Mouse (Mus musculus) embryo, embryonic 11.5 days (tissue): Measurements from ENCODE around the gene Tlk2.

ENCODE experiments used
- DNase-seq: peaks from one replicate; pipeline ENCODE4 v3.0.0-alpha.2; 2012; ENCODE audit warnings: low read depth, low spot score

Gene Tlk2

DNA sequence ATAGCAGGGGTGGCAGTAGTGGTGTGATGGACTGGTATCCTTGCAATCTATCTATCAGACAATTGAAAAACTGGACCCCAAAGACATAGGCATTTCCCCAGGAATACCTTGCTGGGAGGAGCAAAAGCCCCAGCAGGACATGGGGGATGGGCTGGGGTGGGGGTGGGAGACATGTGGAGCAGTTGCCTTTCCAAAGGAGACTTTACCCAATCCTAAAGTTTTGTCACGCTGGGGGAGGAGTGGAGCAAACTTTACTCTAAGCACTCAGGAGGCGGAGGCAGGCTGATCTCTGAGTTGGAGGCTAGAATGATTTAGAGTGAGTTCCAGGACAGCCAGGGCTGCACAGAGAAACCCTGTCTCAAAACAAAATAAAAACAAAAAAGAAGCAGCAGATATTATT, 17.2 kb upstream of the Tlk2 start:
- no peak for DNase-seq

DNA sequence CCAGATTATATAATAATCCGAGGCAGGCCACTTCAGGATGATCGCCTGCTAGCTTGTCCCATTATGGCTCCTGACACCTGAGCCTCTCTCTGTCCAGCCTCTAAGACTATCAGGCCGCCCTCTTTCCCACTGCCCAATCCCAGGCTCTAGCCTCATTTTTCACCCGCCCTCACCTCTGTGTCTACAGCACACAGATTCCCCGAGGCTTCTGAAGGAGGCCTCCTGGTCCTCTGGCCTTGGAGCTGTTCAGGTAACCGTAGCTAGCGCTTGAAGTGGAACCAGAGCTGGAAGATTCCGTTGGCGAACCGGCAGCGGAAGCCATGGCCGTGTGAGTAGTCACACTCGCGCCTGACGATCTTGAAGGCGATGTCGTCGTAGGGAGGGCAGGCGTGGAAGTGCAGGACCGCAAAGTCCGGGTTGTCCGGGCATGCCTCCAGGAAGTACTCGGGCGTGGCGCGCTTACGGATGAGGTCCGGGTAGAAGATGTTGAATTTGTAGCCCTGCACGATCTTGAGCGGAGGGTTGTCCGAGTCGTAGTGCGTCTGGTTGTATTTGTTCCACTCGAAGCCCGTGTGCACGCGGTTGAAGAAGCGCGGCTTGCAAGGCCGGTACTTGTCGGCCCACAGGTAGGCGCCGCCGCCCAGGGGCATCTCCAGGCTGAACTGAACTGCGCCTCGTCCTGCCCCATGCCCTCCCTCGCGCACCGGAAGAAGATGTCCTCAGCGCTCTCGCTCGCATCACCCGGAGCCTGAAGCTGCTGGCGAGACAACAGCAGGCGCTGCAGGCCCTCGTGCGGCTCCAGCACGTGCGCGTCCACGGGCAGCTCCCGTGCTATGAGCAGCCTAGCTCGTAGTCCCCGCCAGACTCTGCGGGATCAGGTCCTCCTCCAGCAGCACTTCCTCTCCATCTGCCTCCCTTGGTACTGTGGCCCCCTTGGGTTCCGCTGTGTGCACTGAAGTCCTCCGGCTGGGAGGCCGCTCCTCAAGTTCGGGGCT, 13.8 kb upstream of the Tlk2 start:
- DNase-seq: no peak

DNA sequence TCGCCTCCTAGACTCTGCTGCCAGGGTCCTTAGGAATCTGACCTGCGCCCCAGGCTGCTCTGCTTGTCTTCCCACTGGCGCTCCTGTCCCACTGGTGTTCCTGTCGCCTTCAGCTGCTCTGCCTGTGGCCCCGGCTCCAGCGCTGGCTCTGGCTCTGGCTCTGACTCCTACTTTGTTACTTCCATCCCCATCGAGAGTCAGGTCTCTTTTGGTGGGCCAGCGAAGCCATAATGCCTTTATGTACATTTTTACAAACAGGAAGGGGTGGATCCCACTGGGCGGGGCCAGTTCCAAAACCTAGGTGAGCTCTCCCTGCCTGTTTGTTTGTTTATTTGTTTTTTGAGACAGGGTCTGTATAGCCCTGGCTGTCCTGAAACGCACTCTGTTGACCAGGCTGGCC, 11.8 kb upstream of the Tlk2 start:
- DNase-seq: no peak

DNA sequence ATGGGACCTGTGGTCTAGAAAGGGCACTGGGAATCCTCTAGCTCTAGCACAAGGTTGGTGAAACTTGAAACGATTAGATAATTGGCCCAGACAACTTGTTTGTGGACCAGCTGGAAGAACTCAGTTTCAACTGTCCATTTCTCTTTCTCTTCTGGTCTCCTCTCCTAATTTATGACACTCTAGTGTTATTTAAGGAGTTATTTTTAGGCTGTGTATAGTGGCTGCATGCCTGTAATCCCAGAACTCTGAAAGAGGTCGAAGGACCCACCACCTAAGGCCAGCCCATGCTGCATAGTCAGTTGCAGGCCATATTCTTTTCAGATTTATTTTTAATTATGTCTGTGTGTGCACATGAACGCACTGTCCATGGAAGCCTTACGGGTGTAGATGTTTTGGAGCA, 916 bp downstream of the Tlk2 start:
- no peak for DNase-seq

DNA sequence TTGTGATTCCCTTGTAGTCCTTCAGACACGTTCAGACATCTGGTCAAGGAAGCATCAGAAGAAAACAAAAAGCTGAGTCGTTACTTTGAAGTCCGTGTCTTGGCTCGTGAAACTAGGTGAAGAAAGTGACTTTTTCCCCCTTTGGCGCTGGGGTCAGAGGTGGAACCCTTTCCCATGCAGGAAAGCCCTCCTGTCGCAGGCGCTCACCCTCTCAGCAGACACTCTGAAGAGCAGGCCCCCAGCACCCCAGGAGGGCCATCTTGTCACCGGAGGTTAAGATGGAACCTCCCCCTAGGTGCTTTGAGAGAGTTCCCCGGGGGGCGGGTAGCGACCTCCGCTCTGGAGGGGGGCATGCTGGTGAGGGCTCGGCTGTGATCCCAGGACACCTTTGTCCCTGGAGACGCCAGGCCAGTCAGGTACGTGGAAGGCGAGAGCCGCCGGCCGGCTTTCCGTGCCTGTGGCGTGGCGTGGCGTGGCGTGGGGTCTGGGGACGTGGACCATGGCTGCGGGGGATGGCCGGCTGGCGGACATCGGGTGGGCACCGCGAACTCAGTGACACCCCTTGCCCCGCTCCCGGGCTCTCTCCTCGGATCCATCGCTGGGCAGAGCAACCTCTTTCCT, 2.0 kb downstream of the Tlk2 start:
- DNase-seq: no peak

DNA sequence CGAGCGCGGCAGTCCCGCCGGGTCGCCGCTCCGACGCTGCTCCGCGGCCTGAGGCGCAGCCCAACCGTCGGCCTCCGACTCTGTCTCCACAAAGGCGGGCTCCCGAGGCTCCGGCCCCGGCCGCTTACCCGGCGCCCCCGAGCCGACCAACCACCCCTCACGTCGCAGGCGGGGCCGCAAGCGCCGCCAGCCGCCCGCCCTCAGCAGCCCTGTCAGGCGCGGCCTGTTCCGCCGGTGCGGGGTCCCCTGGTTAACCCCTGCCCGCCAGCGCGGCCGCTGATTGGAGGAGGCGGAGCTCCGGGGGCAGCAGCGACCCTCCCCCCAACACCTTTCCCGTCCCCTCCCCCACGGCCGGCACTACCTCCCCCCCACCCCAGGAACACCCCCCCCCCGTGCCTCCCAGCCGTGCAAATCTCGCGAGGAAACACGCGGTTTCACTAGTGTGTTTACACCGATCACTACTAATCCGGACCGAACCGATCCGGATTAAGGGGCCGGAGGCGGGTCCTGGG, 2.6 kb downstream of the Tlk2 start:
- DNase-seq: peak; percentile 87

DNA sequence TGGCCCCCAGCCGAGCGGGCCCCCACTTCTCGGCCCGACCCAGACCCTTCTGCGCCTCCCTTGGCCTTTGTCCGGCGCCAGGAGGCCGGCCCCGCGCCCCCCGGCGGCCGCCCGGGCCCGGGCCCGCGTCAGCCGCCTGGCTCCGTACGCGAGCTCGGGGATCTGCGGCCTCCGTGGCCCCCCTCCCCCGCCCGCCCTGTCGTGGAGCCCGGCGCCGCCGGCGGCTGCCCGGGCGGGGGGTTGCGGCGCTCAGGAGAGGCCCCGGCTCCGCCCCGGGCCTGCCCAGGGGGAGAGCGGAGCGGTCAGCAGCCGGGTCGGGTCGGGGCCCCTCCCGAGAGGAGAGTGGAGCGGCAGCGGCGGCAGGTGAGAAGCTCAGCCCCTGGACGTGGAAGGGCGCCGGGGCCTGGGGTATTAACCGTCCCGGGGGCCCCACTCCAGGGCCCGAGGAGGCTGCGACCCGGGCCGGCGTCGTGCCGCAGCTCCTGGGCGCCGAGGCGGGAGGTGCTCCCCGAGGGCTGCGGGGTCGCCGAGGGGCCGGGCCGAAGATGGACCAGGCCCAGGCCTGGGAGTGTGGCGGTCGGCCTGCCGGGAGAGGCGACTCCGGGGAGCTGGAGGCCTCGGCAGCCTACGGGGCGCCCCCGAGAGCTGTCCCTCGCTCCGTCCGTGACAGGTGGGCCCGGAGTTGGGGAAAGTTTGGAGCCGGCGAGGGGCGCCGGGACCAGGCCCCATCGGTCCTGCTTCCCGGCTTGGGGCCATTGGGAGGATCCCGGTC, 3.3 kb downstream of the Tlk2 start:
- DNase-seq: no peak

DNA sequence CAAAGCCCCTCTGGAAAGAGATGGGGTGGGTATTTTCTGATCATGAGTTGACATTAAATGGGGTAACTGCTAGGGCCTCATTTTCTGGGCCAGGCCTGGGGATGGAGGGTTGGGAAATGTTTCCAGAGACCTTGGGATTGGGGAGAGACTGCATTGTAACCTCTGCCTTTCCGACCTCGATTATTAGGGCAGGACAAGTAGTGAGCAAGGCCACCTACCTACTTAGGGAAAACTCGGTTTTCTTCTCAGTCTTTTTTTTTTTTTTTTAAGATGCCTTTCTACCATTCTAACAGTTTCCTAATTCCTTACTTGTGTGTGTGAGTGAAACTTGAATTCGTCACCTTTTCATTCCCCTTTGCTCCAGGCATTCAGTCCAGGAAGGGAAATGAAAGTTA, 3.9 kb downstream of the Tlk2 start:
- no peak for DNase-seq

DNA sequence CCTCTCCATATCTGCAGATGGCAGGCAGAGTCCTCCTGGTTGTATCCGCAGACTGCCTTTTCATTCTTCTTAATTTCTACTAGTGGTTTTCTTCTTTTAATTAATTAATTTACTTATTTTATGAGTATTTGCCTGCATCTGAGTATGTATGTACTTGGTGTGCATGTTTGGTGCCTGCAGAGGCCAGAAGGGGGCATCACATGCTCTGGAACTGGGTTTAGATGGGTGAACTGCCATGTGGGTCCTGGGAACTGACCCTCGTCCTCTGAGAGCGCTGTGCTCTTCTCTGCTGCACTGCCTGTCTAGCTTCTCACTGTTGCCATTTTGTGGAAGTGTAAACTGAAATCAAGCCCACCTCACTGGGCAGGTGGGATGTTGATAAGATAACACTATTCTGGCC, 6.1 kb downstream of the Tlk2 start:
- DNase-seq: no peak

DNA sequence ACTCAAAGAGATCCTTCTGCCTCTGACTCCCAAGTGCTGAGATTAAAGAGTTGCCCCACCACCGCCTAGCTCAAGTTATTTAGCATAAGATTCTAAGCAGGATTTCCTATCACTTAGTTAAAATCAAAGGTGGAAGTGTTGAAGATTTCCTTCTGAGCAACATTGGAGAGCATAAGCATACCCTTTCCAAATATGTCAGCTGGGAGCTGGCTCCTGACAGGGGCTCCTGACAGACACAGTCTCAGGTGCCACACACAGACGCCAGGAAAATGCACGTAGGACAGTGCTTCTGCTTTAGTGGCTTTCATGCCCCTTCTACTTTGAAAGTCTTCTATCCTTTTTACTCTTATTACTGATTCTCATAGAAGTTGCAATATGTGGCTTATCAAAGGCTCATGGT, 13.6 kb downstream of the Tlk2 start:
- DNase-seq: no peak

DNA sequence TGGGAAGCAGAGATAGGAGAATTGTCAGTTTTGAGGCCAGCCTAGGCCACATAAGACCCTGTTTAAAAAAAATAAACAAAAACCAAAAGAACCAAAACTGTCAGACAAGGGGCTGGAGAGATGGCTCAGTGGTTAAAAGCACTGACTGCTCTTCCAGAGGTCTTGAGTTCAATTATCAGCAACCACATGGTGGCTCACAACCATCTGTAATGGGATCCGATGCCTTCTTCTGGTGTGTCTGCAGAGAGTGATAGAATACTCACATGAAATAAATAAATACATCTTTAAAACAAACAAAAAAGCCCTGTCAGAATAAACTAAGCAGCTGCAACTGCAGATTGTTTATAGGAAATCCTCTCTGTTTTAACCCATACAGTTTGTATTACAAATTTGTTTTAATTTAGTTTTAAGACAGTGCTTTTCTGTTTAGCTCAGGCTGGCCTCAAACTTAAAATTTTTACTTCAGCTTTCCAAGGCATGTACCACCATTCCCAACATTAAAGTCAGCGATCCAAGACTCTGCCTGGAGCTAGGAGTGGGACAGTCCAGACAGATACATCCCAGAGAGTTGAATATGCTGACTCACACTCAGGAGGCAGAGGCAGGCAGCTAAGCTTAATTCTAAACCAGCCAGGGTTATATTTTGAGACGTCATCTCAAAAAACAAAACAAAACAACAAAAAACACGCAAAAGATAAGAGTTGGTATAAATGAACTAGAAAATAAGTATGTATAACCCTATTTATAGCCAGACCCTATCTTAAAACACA, 18.5 kb downstream of the Tlk2 start:
- no peak for DNase-seq

DNA sequence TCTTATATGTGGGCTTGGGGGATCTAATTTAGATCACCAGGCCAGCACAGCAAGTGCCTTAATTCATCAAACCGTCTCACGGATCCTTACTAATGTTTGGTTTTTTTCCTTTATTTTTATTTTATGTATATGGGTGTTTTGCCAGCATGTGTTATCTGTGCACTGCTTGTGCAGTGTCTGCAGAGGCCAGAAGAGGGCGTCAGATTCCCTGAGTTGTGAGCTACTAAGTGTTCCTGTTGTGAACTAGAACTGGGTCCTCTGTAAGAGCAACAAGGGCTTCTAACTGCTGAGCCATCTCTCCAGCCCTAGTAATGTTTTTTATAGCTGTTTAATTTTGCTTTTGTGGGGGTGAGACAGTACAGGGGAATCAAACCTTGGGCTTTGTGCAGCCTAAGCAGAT, 23.8 kb downstream of the Tlk2 start:
- no peak for DNase-seq

DNA sequence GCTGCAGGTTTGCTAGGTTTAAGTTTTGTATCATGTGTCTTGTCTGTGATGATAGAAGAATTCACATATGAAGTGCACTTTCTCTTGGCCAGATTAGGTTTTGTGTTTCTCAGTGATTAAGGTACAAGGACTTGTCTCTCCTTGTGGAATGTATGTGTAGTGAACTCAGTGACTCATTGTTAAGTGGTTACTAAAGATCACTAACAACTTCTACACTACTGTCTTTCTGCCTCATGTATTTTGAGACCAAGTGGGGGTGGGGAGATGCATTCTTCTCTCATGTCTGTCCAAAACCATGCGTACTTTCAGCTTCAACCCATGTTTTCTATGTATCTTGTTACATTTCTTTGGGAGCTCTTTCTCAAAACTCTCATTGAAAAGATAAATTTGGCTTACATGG, 31.4 kb downstream of the Tlk2 start:
- no peak for DNase-seq

DNA sequence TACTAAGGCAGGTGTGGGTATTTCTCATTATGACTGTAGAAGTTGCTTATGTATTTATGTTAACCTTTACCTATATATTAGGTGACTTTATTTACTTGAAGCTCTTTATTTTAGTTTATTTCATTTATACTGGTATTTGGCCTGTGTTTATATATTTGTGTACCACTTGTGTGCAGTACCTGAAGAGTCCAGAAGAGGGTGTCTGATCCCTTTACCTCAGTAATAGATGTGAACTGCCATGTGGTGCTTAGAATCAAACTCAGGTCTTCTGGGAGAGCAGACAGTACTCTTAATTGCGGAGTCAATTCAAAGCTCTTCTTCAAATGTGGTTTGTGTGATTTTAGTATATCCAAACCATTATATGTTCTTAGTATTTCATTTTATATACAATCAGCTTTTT, 35.6 kb downstream of the Tlk2 start:
- DNase-seq: no peak

DNA sequence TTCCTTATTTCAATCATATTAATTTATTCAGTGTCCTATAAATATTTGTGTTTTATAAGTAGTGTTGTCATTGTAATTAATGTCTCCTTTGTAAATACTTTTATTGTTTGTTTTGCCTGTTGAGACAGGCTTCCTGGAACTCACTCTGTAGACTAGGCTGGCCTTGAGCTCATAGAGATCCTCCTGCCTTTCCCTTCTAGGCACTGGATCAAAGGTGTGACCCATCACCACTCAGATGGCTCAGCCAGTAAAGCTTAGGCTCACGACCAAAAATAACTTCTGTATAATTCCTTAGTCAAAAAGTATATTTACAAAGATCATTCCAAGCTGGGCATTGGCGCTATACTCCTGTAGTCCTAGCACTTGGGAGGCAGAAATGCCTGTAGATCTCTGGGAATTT, 39.2 kb downstream of the Tlk2 start:
- no peak for DNase-seq

DNA sequence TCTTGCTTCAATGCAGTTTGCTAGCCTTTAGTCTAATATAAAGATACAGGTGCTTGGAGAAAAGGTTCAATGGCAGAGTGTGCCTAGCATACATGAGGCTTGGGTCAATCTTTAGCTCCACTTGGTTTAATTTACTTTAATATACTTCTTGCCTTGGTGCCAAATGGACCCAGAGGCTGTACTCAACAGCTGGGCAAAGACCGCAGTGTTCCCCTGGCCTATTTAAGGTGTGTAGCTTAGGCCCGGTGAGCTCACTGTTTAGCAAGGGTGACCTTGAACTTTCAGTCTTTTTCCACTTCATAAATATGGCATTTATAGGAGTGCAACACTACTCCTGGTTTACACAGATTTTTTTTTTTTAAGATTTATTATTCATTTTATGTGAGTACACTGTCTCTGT, 55.9 kb downstream of the Tlk2 start:
- no peak for DNase-seq

DNA sequence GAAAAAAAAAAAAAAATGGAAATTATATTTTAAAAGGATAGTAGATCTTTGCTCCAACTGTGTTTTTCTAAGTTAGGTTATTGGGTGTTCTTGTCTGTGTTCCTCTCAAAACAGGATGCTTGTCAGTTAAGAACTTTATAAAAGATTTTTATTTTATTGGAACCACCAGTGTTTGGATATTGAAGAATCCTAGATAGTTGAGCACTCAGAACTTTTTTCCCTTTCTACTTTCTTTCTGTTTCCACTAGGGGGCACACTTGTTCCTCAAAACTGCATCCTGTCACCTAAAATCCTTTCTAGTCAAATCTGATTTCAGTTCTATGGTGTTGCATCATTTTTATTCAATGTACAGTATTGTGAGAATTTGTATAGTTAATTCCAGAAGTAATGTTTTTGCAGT, 62.4 kb downstream of the Tlk2 start:
- DNase-seq: peak; percentile 20

DNA sequence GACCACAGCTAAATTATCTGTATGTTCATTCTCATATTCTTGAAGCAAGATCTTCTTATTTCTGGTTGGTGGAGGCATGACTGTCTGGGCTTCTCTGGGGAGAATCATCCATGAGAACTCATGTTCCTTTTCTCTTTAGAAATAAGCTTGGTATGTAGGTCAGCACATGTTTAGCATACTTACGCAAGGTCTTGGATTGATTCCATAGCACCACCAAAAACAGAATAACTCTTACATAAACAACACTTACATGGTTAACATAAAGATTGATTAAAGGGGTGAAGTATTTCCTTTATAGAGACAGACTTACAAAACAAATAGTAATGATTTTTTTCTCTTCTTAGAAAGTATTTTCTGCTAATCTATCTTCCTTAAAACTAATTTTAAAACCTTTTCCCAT, 67.8 kb downstream of the Tlk2 start:
- DNase-seq: no peak

DNA sequence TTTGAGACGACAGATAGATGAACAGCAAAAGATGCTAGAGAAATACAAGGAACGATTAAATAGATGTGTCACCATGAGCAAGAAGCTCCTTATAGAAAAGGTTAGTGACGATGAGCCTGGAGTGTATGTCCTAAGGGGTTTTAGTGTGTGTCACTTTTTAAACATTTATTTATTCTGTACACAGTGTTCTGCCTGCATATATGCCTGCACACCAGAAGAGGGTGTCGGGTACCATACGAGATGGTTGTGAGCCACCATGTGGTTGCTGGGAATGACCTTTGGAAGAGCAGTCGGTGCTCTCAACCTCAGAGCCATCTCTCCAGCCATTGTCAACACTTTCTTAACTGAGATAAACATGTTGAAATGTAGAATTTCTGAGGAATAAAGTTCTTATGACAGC, 68.2 kb downstream of the Tlk2 start:
- DNase-seq: no peak

DNA sequence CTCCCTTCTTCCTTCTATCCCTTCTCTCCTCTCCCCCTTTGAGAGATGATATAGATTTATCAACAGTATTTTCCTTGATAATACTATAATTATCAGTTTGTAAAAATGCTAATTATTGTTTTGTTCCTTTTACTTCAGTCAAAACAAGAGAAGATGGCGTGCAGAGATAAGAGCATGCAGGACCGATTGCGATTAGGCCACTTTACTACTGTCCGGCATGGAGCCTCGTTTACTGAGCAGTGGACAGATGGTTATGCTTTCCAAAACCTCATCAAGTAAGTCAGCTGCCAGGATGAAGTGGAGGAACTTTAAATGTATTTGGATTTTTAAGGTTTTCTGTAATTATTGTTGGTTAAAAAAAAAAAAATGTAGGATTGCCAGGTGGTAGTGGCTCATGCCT, 68.7 kb downstream of the Tlk2 start:
- DNase-seq: no peak

DNA sequence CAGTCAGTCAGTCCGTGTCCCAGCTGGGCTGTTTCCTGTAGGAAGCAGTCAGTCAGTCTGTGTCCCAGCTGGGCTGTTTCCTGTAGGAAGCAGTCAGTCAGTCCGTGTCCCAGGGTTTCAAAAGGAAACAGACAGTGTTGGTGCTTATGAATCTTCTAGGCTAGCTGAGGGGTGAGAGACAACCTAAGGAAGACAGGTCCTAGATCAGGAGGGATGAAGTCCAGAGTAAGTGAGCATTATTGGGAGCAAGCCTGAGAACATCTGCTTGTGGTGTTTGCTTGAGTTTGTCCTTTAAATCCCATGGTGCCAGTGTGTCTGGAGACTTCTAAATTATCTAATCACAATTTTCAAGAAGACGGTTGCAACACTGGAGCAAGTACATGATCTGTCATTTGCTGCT, 81.1 kb downstream of the Tlk2 start:
- no peak for DNase-seq

DNA sequence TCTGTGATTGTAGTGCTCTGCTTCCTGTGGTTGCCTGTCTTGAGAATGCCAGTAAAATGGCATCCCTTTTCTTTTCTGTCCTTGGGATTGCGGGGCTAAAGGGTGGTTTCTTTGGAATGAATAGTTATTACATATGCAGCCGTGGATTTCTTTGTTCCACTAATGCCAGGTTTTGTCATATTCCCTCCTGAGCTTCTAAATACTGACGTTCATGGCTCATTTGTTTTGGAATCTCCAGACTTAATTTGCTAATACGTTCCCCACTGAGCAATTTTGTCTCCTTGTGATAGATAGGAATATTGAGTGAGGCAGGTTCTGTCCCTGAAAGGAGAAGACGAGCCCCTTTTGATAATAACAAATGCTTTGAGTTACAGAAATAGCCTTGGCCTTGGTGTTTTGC, 82.5 kb downstream of the Tlk2 start:
- no peak for DNase-seq
